Mouse (Mus musculus) olfactory bulb, adult 2 months (tissue): ENCODE results near the gene Lin9.

Experiments used
- CTCF ChIP-seq: fragments of 200-500 bp; IDR thresholded peaks from 2 replicates; pipeline ENCODE4 v1.5.1; 2012; ENCODE audit warnings: low read depth, mild to moderate bottlenecking, low read length, moderate library complexity; ENCODE audit not compliant: insufficient read depth
- POLR2A ChIP-seq: fragments of 200-500 bp; IDR thresholded peaks from 2 replicates; pipeline ENCODE4 v1.6.1; 2012; ENCODE audit warnings: mild to moderate bottlenecking, low read depth, low read length, moderate library complexity; ENCODE audit not compliant: insufficient read depth

DNA sequence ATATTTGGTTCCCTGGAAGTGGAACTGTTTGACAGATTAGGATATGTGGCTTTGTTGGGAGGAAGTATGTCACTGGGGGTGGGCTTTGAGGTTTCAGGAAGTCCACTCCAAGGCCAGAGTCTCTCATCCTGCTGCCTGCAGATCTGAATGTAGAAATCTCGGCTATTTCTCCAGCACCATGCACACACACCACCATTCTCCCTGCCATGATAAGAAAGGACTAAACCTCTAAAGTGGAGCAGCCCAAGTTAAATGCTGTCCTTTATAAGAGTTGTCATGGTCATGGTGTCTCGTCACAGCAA lies 33.4 kb upstream of the Lin9 start:
- TF ChIP-seq POLR2A, result no peak
- TF ChIP-seq CTCF, result no peak
